In genomic region chr3:50888571-50889210, GRCm38 (mm10) we compare ENCODE assay signal across 24 mouse cellular contexts.
DNase-seq lines count a peak whose midpoint lies in the region; ATAC-seq and TF ChIP-seq lines count a peak whose summit lies in the region.
"Had no signal": no experiment of that assay in that cellular context is flagged by ENCODE, and none has a peak within 500 bp of the region (broad histone marks: within the 10 kb centered on the region; RNA-seq: fewer than 3 reads in every experiment).

No protein-coding gene starts in this region.

- no peak for TF ChIP-seq CTCF in brain, embryonic 14.5 days (IDR thresholded peaks at IDR 0.05; ENCODE audit: borderline replicate concordance, extremely low read depth, insufficient read depth, insufficient read length)

- no peak overlapping the region for H3K9ac ChIP-seq in forebrain, embryonic 14.5 days (ENCODE audit: low read length)
- H3K9ac ChIP-seq: embryonic facial prominence, embryonic 13.5 days; heart, embryonic 13.5 days; hindbrain, embryonic 12.5 days; hindbrain, embryonic 15.5 days had no signal

- no peak overlapping the region for H3K4me2 ChIP-seq in forebrain, embryonic 14.5 days (ENCODE audit: low read length)
- H3K4me2 ChIP-seq: embryonic facial prominence, embryonic 13.5 days; heart, embryonic 13.5 days; hindbrain, embryonic 12.5 days; hindbrain, embryonic 15.5 days had no signal

- no peaks in the 10 kb centered on the region for H3K4me1 ChIP-seq in forebrain, embryonic 14.5 days (ENCODE audit: control insufficient read depth, insufficient read depth, low read length)
- peaks cover 5% of the 10 kb centered on the region for H3K4me1 ChIP-seq in forebrain, embryonic 10.5 days
- H3K4me1 ChIP-seq: heart, embryonic 10.5 days; hindbrain, embryonic 12.5 days had no signal

- 85% methylated on average over 4 of the region's 4 CpGs for WGBS in forebrain, embryonic 14.5 days
- WGBS in forebrain, embryonic 10.5 days: 97% methylated on average over 4 of the region's 4 CpGs

- DNase-seq in forebrain, embryonic 14.5 days (ENCODE audit: low spot score): peak; percentile 36
- no peak for DNase-seq in forebrain, embryonic 10.5 days (ENCODE audit: extremely low spot score, low spot score)
- DNase-seq in heart, adult 11 months: peak; percentile 55
- no peak for DNase-seq in heart, postnatal 25 days (ENCODE audit: low spot score)
- peak; percentile 27 for DNase-seq in brain, adult 2 months (ENCODE audit: low read depth, low spot score)
- DNase-seq in brain, embryonic 14.5 days (ENCODE audit: low read depth): peak; percentile 47
- DNase-seq: adrenal gland, adult 2 months; adrenal gland, postnatal 36 days; cerebellum, adult 18-20 months; cerebellum, adult 9-10 months; cerebellum, postnatal 25 days; gastrocnemius, postnatal 25 days; heart, adult 2 months; heart, postnatal 14 days; kidney, adult 2 months had no signal

- no peaks in the 10 kb centered on the region for H3K27me3 ChIP-seq in forebrain, embryonic 14.5 days (replicated peaks; ENCODE audit: control insufficient read depth, insufficient read depth, low read length)
- no peaks in the 10 kb centered on the region for H3K27me3 ChIP-seq in forebrain, embryonic 10.5 days (ENCODE audit: poor library complexity, severe bottlenecking)
- H3K27me3 ChIP-seq: embryonic facial prominence, embryonic 13.5 days; heart, embryonic 13.5 days; hindbrain, embryonic 15.5 days had no signal

- no peaks in the 10 kb centered on the region for H3K9me3 ChIP-seq in forebrain, embryonic 14.5 days (replicated peaks; ENCODE audit: control insufficient read depth, low read length)
- H3K9me3 ChIP-seq in forebrain, embryonic 10.5 days: no peaks in the 10 kb centered on the region
- H3K9me3 ChIP-seq: embryonic facial prominence, embryonic 10.5 days; embryonic facial prominence, embryonic 13.5 days; heart, embryonic 10.5 days; heart, embryonic 13.5 days; hindbrain, embryonic 12.5 days; hindbrain, embryonic 15.5 days had no signal

- no peak for ATAC-seq in forebrain, embryonic 14.5 days
- ATAC-seq: CD4-positive, CD25-positive, alpha-beta regulatory T cell, adult 4 months; intestine, postnatal 0 days had no signal

- no peak for TF ChIP-seq POLR2A in brain, embryonic 14.5 days (IDR thresholded peaks at IDR 0.05; ENCODE audit: borderline replicate concordance, extremely low read depth, insufficient read depth, insufficient read length, poor library complexity, severe bottlenecking)

- no peak overlapping the region for H3K4me3 ChIP-seq in forebrain, embryonic 14.5 days (ENCODE audit: low read depth, low read length)
- no peak overlapping the region for H3K4me3 ChIP-seq in forebrain, embryonic 10.5 days
- H3K4me3 ChIP-seq: embryonic facial prominence, embryonic 10.5 days; embryonic facial prominence, embryonic 13.5 days; erythroblast, embryonic 14.5 days; heart, adult 2 months; heart, embryonic 10.5 days; heart, embryonic 13.5 days; hindbrain, embryonic 12.5 days; hindbrain, embryonic 15.5 days had no signal

- no peak overlapping the region for H3K27ac ChIP-seq in forebrain, embryonic 14.5 days (ENCODE audit: low read depth, low read length)
- H3K27ac ChIP-seq in forebrain, embryonic 10.5 days: no peak overlapping the region
- H3K27ac ChIP-seq: embryonic facial prominence, embryonic 10.5 days; embryonic facial prominence, embryonic 13.5 days; heart, adult 2 months; heart, embryonic 10.5 days; heart, embryonic 13.5 days; hindbrain, embryonic 12.5 days; hindbrain, embryonic 15.5 days had no signal

- no peaks in the 10 kb centered on the region for H3K36me3 ChIP-seq in forebrain, embryonic 14.5 days (ENCODE audit: control insufficient read depth, insufficient read depth, low read length)
- H3K36me3 ChIP-seq in forebrain, embryonic 10.5 days (replicated peaks): no peaks in the 10 kb centered on the region
- H3K36me3 ChIP-seq: embryonic facial prominence, embryonic 10.5 days; embryonic facial prominence, embryonic 13.5 days; heart, embryonic 10.5 days; heart, embryonic 13.5 days; hindbrain, embryonic 12.5 days; hindbrain, embryonic 15.5 days had no signal

- intact Hi-C loops in heart, postnatal 25 days (cut with DNase I): no loop called here

Comparison
In these comparisons a context has a peak if more than half of its experiments do, and no peak if none do; other contexts are left out.
1. DNase-seq: peak in forebrain, embryonic 14.5 days (single experiment), heart, adult 11 months (single experiment), brain, adult 2 months (single experiment) and brain, embryonic 14.5 days (single experiment); none in forebrain, embryonic 10.5 days (single experiment) and heart, postnatal 25 days (single experiment).